ENCODE assay signal across 14 mouse cellular contexts in genomic region chr5:101828932-101829331, GRCm38 (mm10).
"Had no signal": no experiment of that assay in that cellular context is flagged by ENCODE, and none has a peak within 500 bp of the region (broad histone marks: within the 10 kb centered on the region; RNA-seq: fewer than 3 reads in every experiment).

No protein-coding gene starts in this region.

- H3K9me3 ChIP-seq: kidney, embryonic 15.5 days; limb, embryonic 12.5 days; liver, embryonic 13.5 days; neural tube, embryonic 13.5 days had no signal

- H3K9ac ChIP-seq: kidney, embryonic 15.5 days; limb, embryonic 12.5 days; liver, embryonic 13.5 days; liver, postnatal 0 days; neural tube, embryonic 13.5 days had no signal

- H3K4me2 ChIP-seq: kidney, embryonic 15.5 days; limb, embryonic 12.5 days; liver, embryonic 13.5 days; neural tube, embryonic 13.5 days had no signal

- H3K27ac ChIP-seq: kidney, embryonic 15.5 days; limb, embryonic 12.5 days; liver, embryonic 13.5 days; neural tube, embryonic 13.5 days had no signal

- ATAC-seq: liver, postnatal 0 days had no signal

- H3K27me3 ChIP-seq: kidney, embryonic 15.5 days; neural tube, embryonic 13.5 days had no signal

- H3K4me3 ChIP-seq: kidney, embryonic 15.5 days; limb, embryonic 12.5 days; liver, embryonic 13.5 days; neural tube, embryonic 13.5 days had no signal

- DNase-seq: kidney, postnatal 14 days; liver; liver, embryonic 13.5 days; lung, postnatal 36 days; midbrain, embryonic 14.5 days; retina, postnatal 1 day; right cerebral cortex, postnatal 4 days; spleen, adult 18-20 months; thymus, adult 2 months; thymus, postnatal 25 days had no signal
